Mouse (Mus musculus): ENCODE data around the gene Vps33b. TPM values are rescaled to one million over a fixed set of nuclear protein-coding genes. Genes with fewer than 3 reads are reported as not detected.

Vps33b gene
- polyA plus RNA-seq (2015; fragmentation: Nextera tagmentation; extraction: Ambion mirVana) = 7.8 and 11.2 TPM in 2 replicates

DNA sequence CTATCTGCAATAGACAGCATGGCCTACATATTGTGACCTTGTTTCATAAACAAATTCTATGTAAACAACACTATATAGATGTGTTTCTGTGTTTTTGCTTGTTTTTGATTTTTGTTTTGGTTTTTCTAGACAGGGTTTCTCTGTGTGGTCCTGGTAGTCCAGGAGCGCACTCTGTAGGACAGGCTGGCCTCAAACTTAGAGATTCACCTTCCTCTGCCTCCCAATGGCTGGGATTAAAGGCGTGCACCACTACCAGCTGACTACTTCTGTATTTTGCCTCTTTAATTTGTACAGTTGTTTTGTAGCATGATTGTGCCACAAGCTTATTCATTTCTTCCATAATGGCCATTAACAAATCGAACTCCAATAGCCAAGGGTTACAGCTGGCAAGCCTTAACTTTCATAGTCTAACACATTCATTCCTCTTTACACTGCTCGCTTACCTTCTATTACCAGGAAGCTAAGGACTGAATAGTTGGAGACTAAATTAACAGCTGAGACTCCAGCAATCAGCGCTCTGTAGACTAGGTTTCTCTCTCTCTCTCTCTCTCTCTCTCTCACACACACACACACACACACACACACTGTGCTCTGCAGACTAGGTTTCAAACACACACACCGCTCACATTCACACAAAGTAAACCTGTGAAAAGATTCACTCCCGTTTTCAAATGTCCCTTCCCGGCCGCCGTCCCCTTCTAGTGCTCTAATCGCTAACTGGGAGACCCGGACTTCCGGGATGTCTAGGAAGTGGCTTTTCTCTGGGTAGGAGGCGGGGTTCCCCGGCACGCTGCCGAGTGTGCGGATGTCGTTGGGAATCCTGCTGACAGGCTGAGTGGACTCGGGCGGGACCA is at the start of gene Vps33b:
Gene Vps33b (plus strand): TSS at position 753 of the 854 bp plus-strand sequence.

DNA sequence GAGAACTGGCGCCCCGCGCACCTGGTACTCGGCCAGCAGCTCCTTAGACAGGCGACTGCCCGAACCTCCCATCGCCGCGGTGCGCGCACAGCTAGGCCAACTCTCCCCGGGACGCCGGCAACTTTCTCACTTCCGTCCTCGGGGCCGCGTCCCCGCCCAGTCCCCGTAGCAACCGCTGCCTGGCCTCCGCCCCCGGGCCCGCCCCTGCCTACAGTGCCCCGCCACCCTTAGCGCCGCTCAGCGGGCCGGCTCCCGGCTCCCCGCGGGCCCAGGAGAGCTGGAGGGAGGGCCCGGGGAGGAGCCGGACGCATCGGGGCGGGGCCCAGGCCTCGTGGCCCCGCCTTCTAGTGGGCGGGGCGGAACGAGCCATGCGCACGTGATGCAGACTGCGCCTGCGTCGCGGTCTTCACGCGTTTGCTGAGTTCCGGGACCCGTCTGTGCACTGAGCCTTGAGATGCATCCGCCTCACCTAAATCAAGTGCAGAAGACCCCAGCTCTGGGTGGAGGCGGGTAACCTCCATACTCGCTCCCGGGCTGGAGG is 36.9 kb upstream of the Vps33b start, which contains the start of the genes Cib1 and Gdpgp1:
Gene Cib1 (minus strand): TSS at position 325 of the 541 bp plus-strand sequence.
Gene Gdpgp1 (plus strand): TSS at position 377 of the 541 bp plus-strand sequence.

DNA sequence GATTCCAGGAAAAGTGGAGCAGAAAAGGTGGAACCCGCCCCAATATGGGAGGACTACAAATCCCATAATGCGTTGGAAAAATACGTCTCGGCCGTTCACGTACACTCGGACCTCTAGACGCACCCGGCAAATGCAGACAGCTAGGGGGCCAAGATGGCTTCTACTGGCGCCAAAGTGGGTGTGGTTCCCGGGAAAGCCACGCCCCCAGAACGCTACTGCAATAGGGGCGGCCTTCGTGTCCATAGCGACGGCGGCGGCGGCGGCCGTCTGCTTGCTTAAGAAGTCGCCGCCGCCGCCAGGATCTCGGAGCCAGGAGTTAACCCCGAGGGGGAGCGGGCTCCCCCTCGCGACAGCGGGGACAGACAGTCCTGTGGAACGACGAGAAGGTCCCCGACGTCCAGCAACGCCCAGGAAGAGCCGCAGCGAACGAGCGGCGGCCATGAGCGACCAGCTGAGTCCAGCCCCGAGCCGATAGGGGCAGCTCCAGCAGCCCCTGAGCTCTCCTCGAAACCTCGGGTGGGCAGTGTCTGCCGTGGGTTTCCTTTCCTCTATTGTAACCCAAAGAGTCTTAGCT is 23.2 kb upstream of the Vps33b start, which contains the start of gene Ttll13:
Gene Ttll13 (plus strand): TSS at position 229 of the 574 bp plus-strand sequence.

DNA sequence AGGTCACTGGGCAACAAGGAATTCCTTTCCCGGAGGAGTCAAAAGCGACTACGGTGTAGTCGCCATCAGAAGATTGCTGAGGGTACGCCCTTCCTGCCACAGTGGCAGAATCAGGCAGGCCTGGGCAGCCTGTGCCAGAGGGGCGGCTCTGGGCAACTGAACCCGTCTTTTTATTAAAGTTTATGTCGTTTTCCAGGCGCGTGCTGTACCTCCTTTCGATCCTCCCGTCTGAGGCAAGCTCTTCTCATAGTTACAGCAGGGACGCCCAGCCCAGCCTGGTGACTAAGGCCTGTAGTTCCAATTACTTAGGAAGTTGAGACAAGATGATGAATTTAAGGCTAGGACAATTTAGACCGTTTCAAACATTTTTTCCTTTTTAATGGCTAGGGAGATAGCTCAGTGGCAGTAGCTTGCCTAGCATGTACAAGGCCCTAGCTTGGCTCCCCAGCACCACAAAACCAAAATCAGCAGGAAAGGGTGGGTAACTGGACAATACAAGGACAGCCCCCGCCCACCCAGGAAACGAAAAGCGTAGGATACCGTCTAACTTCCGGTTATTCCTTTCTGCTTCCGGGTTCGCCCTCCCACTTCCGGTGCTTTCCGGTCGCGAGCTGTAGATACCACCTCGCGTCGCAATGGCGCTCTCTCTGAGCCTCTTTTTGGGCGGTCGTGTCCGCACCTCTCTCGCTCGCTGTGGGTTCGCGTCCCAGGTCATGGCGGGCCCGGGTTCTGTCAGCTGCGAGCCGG is 8.7 kb upstream of the Vps33b start, which contains the start of gene Ngrn:
Gene Ngrn (plus strand): TSS at position 591 of the 747 bp plus-strand sequence.

DNA sequence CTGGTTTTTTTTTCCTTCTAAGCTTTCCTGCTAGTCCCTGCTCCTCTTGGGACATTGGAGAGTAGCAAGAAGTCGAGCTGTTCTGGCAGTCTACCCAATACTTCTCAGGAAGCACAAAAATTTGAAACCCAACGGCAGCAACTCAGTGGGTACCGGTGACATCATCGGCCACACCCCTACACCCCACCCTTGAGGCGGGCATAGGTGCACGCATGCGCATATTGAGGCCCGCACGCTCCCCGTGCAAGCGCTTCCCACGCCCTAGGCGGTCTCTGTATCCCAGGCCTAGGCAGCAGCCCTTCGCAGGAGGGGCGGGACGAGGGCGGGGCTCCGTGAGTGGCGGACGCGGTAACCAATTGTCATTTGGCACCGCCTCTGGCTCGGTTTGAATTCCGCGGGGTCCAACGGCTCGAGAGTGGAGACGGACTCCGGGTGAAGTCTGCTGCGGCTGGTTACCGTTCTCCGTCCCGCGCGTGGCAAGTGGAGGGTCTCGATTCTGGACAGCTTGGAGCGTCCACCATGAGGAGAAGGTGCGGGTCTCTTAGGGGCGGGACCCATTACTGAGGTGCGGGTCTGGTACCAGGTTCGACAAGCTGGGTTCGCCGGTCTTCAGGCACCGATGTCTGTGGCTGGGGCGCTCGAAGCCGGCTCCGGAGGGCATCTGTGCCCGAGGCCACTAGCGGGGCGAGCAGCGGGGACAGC is 24.8 kb downstream of the Vps33b start, which contains the start of gene Prc1:
Gene Prc1 (plus strand): TSS at position 389 of the 702 bp plus-strand sequence.

DNA sequence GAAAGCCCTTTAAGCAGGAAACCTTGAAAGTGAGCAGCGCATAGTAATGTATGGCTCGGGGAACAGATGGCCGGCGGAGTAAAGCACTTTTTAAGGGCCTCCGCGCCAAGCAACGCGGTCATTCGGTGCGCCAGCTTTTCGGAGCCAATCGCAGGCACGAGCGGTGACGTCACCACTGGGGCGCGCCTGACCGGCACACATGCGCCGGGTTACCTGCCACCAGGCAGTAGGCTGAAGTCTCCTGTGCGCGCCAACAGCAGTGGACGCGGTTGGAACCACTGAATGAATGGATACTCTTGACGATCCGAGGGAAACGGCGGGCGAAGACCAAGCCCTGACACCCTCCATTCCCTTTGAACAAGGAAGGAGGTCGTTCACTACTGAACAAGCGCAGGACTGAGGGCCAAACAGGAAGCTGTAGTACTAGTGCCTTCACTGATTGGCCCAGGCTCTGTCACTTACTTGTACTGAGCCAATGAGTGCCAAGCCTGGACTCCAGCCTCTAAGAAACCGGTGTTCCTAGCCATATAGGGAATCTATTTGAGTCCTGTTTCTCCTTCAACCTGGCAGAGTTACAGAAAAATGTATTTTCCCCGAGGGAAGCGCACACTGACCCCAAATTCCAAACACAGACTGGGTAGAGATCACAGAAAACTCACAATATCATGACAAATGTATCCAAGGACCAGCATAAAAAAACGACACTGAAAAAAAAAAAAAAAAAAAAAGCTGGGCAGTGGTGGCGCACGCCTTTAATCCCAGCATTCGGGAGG is 54.8 kb downstream of the Vps33b start, which contains the start of gene Rccd1:
Gene Rccd1 (minus strand): TSS at position 412 of the 773 bp plus-strand sequence.

DNA sequence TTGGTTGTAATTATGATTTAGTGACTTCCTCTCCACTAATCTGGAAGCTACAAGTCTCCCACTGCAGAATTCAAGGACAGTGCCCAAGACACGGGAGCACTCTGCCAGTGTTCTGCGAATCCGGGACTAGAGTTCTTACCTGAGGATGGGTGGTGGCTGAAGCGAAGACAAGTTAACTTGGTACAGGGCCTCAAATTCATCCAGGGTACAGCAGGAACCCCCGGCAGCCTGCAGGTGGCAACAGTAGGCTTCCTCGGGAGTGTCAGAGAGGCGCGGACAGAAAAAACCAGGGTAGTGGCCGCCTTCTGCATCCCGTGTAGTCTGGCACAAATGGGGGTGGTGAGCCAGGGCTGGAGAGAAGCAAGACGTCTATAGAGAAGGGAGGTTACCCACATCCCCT is 71.3 kb downstream of the Vps33b start, which contains the start of gene Unc45a:
Gene Unc45a (minus strand): TSS at position 213 of the 400 bp plus-strand sequence.

Other genes starting within 250 kb of the Vps33b start
- gene Zfp710, start 244.8 kb upstream of the Vps33b start, polyA plus RNA-seq (2015; fragmentation: Nextera tagmentation; extraction: Ambion mirVana) = 7.4 and 10.3 TPM in 2 replicates
- 237 and 280 TPM in 2 replicates for gene Idh2, start 154.3 kb upstream of the Vps33b start, polyA plus RNA-seq (2015; fragmentation: Nextera tagmentation; extraction: Ambion mirVana)
- 15.1 and 26.1 TPM in 2 replicates for gene Sema4b, start 82.8 kb upstream of the Vps33b start, polyA plus RNA-seq (2015; fragmentation: Nextera tagmentation; extraction: Ambion mirVana)
- gene Cib1, start 36.8 kb upstream of the Vps33b start, polyA plus RNA-seq (2015; fragmentation: Nextera tagmentation; extraction: Ambion mirVana) = 69.0 and 96.2 TPM in 2 replicates
- 3.1 and 3.8 TPM in 2 replicates for gene Gdpgp1, start 36.8 kb upstream of the Vps33b start, polyA plus RNA-seq (2015; fragmentation: Nextera tagmentation; extraction: Ambion mirVana)
- gene Ttll13, start 23.3 kb upstream of the Vps33b start, polyA plus RNA-seq (2015; fragmentation: Nextera tagmentation; extraction: Ambion mirVana) = 1.5 and 2.5 TPM in 2 replicates
- gene Ngrn, start 8.4 kb upstream of the Vps33b start, polyA plus RNA-seq (2015; fragmentation: Nextera tagmentation; extraction: Ambion mirVana) = 58.0 and 82.2 TPM in 2 replicates
- 30.0 and 34.1 TPM in 2 replicates for gene Prc1, start 24.8 kb downstream of the Vps33b start, polyA plus RNA-seq (2015; fragmentation: Nextera tagmentation; extraction: Ambion mirVana)
- 3.2 and 6.4 TPM in 2 replicates for gene Rccd1, start 54.8 kb downstream of the Vps33b start, polyA plus RNA-seq (2015; fragmentation: Nextera tagmentation; extraction: Ambion mirVana)
- 23.6 and 27.4 TPM in 2 replicates for gene Unc45a, start 71.4 kb downstream of the Vps33b start, polyA plus RNA-seq (2015; fragmentation: Nextera tagmentation; extraction: Ambion mirVana)
- gene Hddc3, start 73.5 kb downstream of the Vps33b start, polyA plus RNA-seq (2015; fragmentation: Nextera tagmentation; extraction: Ambion mirVana) = 17.7 and 19.8 TPM in 2 replicates
- gene Man2a2, start 101.7 kb downstream of the Vps33b start, polyA plus RNA-seq (2015; fragmentation: Nextera tagmentation; extraction: Ambion mirVana) = 12.8 and 18.1 TPM in 2 replicates
- gene Fes, start 118.3 kb downstream of the Vps33b start, polyA plus RNA-seq (2015; fragmentation: Nextera tagmentation; extraction: Ambion mirVana) = 6.0 and 7.7 TPM in 2 replicates
- gene Furin, start 135.8 kb downstream of the Vps33b start, polyA plus RNA-seq (2015; fragmentation: Nextera tagmentation; extraction: Ambion mirVana) = 15.9 and 30.9 TPM in 2 replicates

All from adrenal gland, postnatal 0 days (tissue).